Mouse (Mus musculus): ENCODE measurements around the gene Stoml1.

DNA sequence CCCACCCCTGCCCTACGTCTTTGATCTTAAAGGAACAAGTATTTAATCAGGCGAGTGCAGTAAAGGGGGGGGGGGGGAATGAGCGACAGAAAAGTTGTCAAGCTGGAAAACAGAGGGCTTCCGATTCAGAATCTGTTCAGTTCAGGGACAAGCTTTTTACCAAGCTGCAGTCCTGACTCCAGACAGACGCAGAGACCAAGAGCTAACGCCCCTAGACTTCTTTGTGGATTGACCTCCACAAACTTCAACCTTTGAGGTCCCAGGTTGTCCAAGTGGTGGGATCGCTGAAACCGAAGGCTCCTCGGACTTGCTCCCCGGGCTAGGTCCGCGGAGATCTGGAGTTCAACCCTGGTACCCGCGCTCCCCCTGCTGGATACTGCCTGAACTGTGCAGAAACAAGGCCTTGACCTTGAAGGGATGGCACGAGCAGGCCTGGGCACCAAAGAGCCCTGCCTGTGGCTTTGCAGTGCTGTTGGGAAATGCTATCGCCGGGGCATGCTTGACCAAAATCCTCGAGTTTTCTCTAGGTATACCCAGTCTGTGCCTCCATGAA, 48.4 kb upstream of the Stoml1 start:
- TF ChIP-seq CTCF (IDR thresholded peaks at IDR 0.05; ENCODE audit: control insufficient read depth, insufficient read depth, insufficient read length) (peak; percentile 94), MAX (IDR thresholded peaks at IDR 0.05) (no peak), MYOD1 (IDR thresholded peaks at IDR 0.05; ENCODE audit: control insufficient read depth, insufficient read length, low read depth) (no peak)

Measured in C2C12 (cell line).